Comparison of ENCODE assay signal across 9 mouse cellular contexts in genomic region chr16:92058644-92059620, GRCm38 (mm10). TPM values are rescaled to one million over a fixed set of nuclear protein-coding genes. Genes with fewer than 3 reads are reported as not detected.
DNase-seq lines count a peak whose midpoint lies in the region; ATAC-seq and TF ChIP-seq lines count a peak whose summit lies in the region.
"Had no signal": no experiment of that assay in that cellular context is flagged by ENCODE, and none has a peak within 500 bp of the region (broad histone marks: within the 10 kb centered on the region; RNA-seq: fewer than 3 reads in every experiment).

No protein-coding gene starts in this region.

- no peak for TF ChIP-seq CTCF in cortical plate, adult 2 months (IDR thresholded peaks at IDR 0.05; ENCODE audit: extremely low read depth, insufficient read depth, low read length)
- no peak for TF ChIP-seq CTCF in liver, postnatal 0 days (IDR thresholded peaks at IDR 0.05; ENCODE audit: low read depth)

- peak overlapping the region; percentile 57 for H3K4me3 ChIP-seq in cortical plate, adult 2 months (ENCODE audit: insufficient read depth, low read length)
- peak overlapping the region; percentile 74 for H3K4me3 ChIP-seq in liver, postnatal 0 days (ENCODE audit: low read depth, low read length)
- H3K4me3 ChIP-seq in neural tube, embryonic 15.5 days (replicated peaks) = peak overlapping the region; percentile 95

- peaks cover 6% of the 10 kb centered on the region for H3K36me3 ChIP-seq in liver, postnatal 0 days (replicated peaks; ENCODE audit: insufficient read depth, low read length)
- peaks cover 24% of the 10 kb centered on the region for H3K36me3 ChIP-seq in neural tube, embryonic 15.5 days

- 8% methylated on average over 42 of the region's 63 CpGs for WGBS in liver, postnatal 0 days (ENCODE audit: insufficient replicate concordance)
- 1% methylated on average over 60 of the region's 63 CpGs for WGBS in neural tube, embryonic 15.5 days

- DNase-seq in heart, adult 18-20 months = peak; percentile 14 to 36
- DNase-seq in heart, adult 9 months (ENCODE audit: low spot score in 2 of 2) = no peak
- peak; percentile 64 for DNase-seq in CD4-positive, CD25-positive, alpha-beta regulatory T cell, adult 2 months (ENCODE audit: low read depth, low spot score)
- DNase-seq in heart, postnatal 4 days = peak; percentile 27
- DNase-seq in liver, postnatal 0 days = peak; percentile 20
- DNase-seq in layer of hippocampus, adult 18-20 months (ENCODE audit: low spot score in 2 of 2) = no peak

- H3K9ac ChIP-seq in liver, postnatal 0 days (replicated peaks) = peak overlapping the region; percentile 77
- peak overlapping the region; percentile 82 for H3K9ac ChIP-seq in neural tube, embryonic 15.5 days (replicated peaks)

- no peak for TF ChIP-seq EP300 in liver, postnatal 0 days (IDR thresholded peaks at IDR 0.05; ENCODE audit: low read depth)

- H3K27ac ChIP-seq in cortical plate, adult 2 months (ENCODE audit: insufficient read depth, low read length) = no peak overlapping the region
- peak overlapping the region; percentile 69 for H3K27ac ChIP-seq in liver, postnatal 0 days (ENCODE audit: low read depth)
- H3K27ac ChIP-seq in neural tube, embryonic 15.5 days (replicated peaks) = peak overlapping the region; percentile 92

- peak overlapping the region; percentile 95 for H3K4me2 ChIP-seq in liver, postnatal 0 days (ENCODE audit: low read depth, low read length)
- H3K4me2 ChIP-seq in neural tube, embryonic 15.5 days = peak overlapping the region; percentile 83

- no peak; the same call in 1 of the 2 replicates for ATAC-seq in liver, postnatal 0 days
- ATAC-seq in neural tube, embryonic 15.5 days (ENCODE audit: low FRiP score) = peak; percentile 54; the same call in 1 of the 2 replicates

- H3K27me3 ChIP-seq in liver, postnatal 0 days (ENCODE audit: insufficient read depth, low read length) = 0 out of 2 replicates have a peak, but pooled peaks cover 2% of the 10 kb centered on the region
- no peaks in the 10 kb centered on the region for H3K27me3 ChIP-seq in neural tube, embryonic 15.5 days (replicated peaks)

- no peaks in the 10 kb centered on the region for H3K9me3 ChIP-seq in liver, postnatal 0 days (ENCODE audit: low read length)
- H3K9me3 ChIP-seq in neural tube, embryonic 15.5 days (replicated peaks) = no peaks in the 10 kb centered on the region

- peaks cover 5% of the 10 kb centered on the region; the same call in 1 of the 2 replicates for H3K4me1 ChIP-seq in cortical plate, adult 2 months (ENCODE audit: control insufficient read depth, insufficient read depth, low read length)
- peaks cover 17% of the 10 kb centered on the region; the same call in 1 of the 2 replicates for H3K4me1 ChIP-seq in liver, postnatal 0 days (ENCODE audit: insufficient read depth)
- peaks cover 40% of the 10 kb centered on the region for H3K4me1 ChIP-seq in neural tube, embryonic 15.5 days

- TF ChIP-seq POLR2A in cortical plate, adult 2 months (IDR thresholded peaks at IDR 0.05; ENCODE audit: extremely low read depth, insufficient read depth, low read length) = no peak

RNA-seq across cellular contexts. Expression of gene Slc5a3, which starts 0.8 kb away (rescaled TPM):
- 10 to 100 TPM; 10.2 to 12.7 TPM for total RNA-seq in heart, adult 18-20 months (2021)
- polyA plus RNA-seq in cortical plate, adult 2 months (2012; rRNA removed) = 5.0 and 5.1 TPM in 2 replicates
- total RNA-seq in heart, postnatal 4 days (2021) = 1 to 10 TPM; 6.8 to 7.9 TPM
- polyA plus RNA-seq in liver, postnatal 0 days (2015; fragmentation: Nextera tagmentation; extraction: Ambion mirVana) = 0.53 and 0.82 TPM in 2 replicates
- 12.7 and 15.6 TPM in 2 replicates for polyA plus RNA-seq in neural tube, embryonic 15.5 days (2015; fragmentation: Nextera tagmentation; extraction: Ambion mirVana)
- 10 to 100 TPM; 44.7 to 45.6 TPM for total RNA-seq in layer of hippocampus, adult 18-20 months (2021)

RNA-seq across cellular contexts. Expression of gene Gm49711, which starts 0.8 kb away (rescaled TPM):
- not detected for total RNA-seq in heart, adult 18-20 months (2021)
- polyA plus RNA-seq in cortical plate, adult 2 months (2012; rRNA removed) = 0.08 and 0.17 TPM in 2 replicates
- not detected for total RNA-seq in heart, postnatal 4 days (2021)
- polyA plus RNA-seq in liver, postnatal 0 days (2015; fragmentation: Nextera tagmentation; extraction: Ambion mirVana) = not detected in 2 replicates
- 0.55 and 0.60 TPM in 2 replicates for polyA plus RNA-seq in neural tube, embryonic 15.5 days (2015; fragmentation: Nextera tagmentation; extraction: Ambion mirVana)
- total RNA-seq in layer of hippocampus, adult 18-20 months (2021) = not detected
- total RNA-seq: layer of hippocampus, postnatal 14 days had no signal

RNA-seq across cellular contexts. Expression of gene Mrps6, which starts 0.9 kb away (rescaled TPM):
- total RNA-seq in heart, adult 18-20 months (2021) = 10 to 100 TPM; 62.0 to 64.5 TPM
- 50.0 and 51.8 TPM in 2 replicates for polyA plus RNA-seq in cortical plate, adult 2 months (2012; rRNA removed)
- total RNA-seq in heart, postnatal 4 days (2021) = 10 to 100 TPM; 53.8 to 54.7 TPM
- 41.3 and 41.4 TPM in 2 replicates for polyA plus RNA-seq in liver, postnatal 0 days (2015; fragmentation: Nextera tagmentation; extraction: Ambion mirVana)
- 169 and 180 TPM in 2 replicates for polyA plus RNA-seq in neural tube, embryonic 15.5 days (2015; fragmentation: Nextera tagmentation; extraction: Ambion mirVana)
- 10 to 100 TPM; 53.1 to 58.0 TPM for total RNA-seq in layer of hippocampus, adult 18-20 months (2021)

Comparison
In these comparisons a context has a peak if more than half of its experiments do, and no peak if none do; other contexts are left out.
1. DNase-seq: peak in heart, adult 18-20 months (2 of 2), CD4-positive, CD25-positive, alpha-beta regulatory T cell, adult 2 months (single experiment), heart, postnatal 4 days (single experiment) and liver, postnatal 0 days (single experiment); none in heart, adult 9 months (0 of 2) and layer of hippocampus, adult 18-20 months (0 of 2).
2. Peak in every context shown above with its lines, with median percentiles within 50 percentile points of each other: H3K4me3 ChIP-seq.